Mouse (Mus musculus): ENCODE measurements at regions not wholly inside any gene's neighbourhood (a gene's known extent, or its start where the extent isn't known, plus 50 kb on each side); places are given as distances from the start of the nearest gene placed in this dataset.

DNA sequence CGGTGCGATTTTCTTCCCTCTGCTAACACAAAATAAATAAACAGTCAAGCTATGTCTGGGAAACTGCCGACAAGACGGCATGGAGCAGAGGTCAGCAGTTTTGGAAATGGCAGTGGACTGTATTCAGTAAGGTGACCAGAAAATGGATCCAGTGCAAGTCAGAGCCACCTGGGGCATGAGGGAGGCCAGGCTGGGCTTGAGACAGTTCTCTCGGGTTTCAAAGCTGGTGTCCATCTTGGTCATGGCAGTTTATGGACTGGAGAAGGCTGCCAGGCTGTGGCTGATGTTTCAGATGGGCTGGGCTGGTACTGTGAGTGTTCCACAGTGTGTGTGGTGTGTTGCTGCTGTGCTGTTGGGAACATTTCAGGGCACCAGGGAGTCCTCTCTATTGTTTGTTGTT, 143.6 kb downstream of the Dmrta2 start:
- in situ Hi-C loops (cut with MboI, MseI), result no loop called here

GRCm38 (mm10) chr4:110125067-110125784, 147.4 kb downstream of the Dmrta2 start:
- in situ Hi-C loops (cut with MboI, MseI), result no loop called here

DNA sequence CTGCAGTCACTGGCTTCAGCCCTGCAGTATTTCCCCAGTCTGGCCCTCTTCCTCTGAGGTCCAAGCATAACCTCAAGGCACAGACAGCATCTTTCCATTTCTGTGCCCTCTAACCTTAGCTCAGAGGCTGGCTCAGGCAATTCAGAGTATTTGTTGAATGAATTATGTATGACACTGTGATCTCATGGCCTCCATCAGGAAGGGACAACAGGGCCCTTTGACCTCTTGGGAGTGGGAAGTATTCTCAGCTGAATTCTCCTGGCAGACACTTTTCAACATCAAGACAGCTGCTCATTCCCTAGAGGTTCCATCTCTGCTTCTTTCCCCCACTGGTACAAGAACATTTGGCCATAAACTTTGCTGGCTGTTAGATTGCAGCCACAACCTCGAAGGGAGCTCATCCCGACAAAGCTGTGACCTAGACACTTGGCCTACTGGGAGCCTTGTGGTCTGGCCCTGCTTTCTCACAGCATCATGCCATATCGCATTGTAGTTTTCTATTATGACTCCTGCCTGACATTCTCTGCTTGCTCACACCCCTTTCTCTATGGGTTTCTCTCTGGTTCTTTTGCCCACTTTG, 150.2 kb downstream of the Dmrta2 start:
- in situ Hi-C loops (cut with MboI, MseI), result no loop called here

GRCm38 (mm10) chr4:110128918-110129317, 151.1 kb downstream of the Dmrta2 start:
- in situ Hi-C loops (cut with MboI, MseI), result no loop called here

DNA sequence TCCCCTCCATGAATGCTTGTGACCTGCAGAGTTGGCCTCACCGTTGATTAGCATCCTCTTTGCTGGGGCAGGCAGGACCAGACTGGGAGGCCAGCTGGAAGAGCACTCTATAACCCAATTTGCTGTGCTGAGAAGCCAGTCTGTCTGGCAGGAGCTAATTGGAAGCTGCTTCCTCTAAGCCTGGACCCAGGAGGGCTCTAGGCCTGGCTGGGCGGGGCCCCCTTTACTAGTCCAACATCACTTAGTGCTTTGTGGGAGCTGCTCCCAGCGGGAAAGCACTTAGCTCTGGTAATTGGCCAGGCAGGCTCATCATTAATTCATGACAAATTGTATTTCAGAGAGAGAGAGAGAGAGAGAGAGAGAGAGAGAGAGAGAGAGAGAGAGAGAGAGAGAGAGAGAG, 151.7 kb downstream of the Dmrta2 start:
- in situ Hi-C loops (cut with MboI, MseI), result no loop called here

DNA sequence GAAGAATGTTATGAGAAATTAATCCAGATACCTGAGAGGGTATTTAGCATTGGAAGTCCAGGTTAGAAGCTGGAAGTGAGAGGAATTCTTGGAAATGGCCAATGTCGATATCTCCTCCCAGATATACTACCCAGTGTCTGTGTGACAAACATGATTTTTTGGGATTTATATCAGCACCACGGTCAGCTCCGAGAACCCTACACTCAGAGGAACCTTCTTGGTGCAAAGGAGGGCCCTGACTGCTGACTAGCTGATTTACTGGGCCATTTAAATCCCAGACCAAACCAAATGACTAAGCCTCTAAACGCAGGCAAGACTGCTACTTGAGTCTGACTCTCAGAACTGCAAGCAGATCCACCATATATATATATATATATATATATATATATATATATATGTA, 154.2 kb downstream of the Dmrta2 start:
- in situ Hi-C loops (cut with MboI, MseI), result no loop called here

DNA sequence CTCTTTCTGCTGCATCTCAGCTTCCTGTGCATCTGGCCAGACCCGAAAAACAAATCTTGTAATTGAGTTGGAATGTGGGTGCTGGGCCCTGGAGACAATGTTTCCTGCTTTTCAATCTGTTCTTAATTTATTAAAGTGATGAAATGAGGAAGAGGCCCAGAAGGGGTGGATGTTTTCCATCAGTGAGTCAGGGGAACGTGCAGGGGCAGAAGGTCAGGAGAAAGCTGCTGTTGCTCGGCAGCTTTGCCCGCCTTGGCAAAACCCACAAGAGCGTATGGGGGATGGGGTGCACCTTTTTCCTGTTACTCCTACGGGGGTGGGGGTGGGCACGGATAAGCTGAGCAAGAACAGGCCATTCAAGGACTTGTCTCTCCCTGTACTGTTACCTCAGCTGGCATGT, 156.2 kb downstream of the Dmrta2 start:
- in situ Hi-C loops (cut with MboI, MseI), result no loop called here

DNA sequence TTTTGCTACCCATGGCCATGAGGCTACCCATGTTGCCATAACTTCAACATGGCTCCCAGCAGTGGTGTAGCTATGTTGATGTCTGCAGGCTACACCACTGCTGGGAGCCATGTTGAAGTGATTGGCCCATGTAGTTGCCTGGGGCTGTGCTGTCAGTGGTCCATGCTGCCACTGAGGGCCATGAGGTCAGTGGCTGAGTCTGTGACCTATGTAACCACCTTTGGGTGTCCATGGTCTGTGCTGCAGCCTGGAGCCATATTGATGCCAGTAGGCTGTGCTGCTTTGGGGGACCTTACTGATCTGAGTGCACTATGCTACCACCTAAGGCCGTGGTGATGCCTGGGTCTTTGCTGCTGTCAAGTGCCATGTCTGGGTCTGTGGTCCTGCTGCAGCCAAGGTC, 167.4 kb downstream of the Dmrta2 start:
- in situ Hi-C loops (cut with MboI, MseI), result no loop called here

- in situ Hi-C loops (cut with MboI, MseI), result no loop called here
Measured at GRCm38 (mm10) chr4:110152103-110152946, 174.5 kb downstream of the Dmrta2 start.
